Mouse (Mus musculus) activated CD4-positive, CD25-positive, alpha-beta regulatory T cell, adult 4 months (primary cell): ENCODE measurements at regions not wholly inside any gene's neighbourhood (a gene's known extent, or its start where the extent isn't known, plus 50 kb on each side); places are given as distances from the start of the nearest gene placed in this dataset.

Experiments
- ATAC-seq: one replicate; pipeline ENCODE4 v1.8.0; 2017

DNA sequence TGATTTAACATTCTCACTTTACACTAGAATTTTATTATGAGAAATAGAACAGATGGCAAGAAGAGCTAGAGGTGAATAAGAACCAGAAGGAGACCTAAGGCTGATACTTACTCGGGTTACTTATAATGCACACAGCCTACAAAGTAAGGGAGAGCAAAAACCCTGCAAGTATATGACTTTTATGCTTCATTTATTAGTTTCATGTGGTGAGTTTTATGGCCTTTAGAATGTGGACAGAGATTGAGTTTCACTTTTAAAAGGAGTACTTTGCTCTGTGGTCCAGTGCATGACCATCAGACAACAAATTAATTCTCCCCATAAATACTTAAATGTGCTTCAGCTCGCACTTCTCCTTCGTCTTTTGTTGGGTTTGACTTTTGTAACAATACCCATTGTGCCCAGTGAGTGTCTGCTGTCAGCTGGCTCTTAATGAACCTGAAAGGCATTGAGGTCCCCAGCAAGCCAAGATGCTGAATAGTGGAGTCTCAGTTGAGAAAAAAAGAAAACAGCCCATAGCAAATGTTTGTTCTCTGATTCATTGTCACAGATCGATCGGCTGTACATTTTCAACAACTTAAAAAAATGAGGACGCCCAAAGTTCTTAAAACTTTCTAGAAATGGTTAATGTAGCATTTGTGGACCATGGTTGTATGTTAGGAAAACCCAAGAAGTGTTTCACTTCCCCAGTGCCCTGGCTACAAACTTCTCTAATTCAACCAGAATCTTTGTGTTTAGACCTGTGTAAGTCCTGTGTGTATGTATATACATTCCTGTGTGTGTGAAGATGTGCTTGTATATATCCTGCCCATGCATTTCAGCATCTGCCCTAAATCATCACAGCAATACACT lies 194.5 kb downstream of the Gm5426 start:
- no peak for ATAC-seq

DNA sequence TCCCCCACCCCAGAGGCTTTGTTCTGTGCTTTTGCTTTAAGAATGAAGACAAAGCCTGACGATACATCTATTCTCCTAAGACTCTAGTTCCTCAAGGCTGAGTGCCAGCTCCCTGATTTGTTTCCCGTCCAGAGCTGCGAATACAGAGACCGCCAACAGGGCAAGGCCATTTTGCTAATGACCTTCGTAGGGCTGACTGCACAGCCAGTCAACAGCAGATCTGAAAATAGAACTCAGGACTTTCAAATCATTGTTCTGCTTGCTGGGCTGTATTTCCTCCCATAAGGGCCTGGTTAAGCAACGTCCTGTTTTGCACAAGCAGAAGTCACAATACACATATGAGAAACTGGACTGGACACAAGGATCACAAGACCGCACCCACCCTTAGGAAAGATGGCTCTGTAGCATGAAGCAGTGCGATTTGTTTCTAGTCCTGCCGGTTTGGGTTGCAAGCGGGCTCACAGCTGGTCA lies 196.4 kb downstream of the Gm5426 start:
- no peak for ATAC-seq

DNA sequence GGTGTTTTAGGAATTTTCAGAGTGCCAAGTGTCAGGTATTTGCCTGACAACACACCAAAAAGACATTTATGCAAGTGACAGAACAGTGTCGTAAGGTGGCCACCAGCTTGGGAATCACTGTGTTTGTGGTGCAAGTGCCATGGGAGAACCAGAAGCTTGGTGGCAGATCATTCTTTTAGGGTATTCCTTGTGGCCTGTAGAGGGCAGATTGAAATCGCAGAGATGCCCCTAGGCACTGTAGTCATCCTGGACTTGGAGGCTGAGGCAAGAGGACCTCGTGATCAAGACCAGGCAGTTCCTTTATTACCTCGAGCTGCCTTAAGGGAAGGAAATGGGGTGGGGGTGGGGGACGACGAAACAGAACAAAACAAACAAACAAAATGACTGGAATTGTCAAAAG lies 196.8 kb downstream of the Gm5426 start:
- peak; percentile 79 for ATAC-seq

DNA sequence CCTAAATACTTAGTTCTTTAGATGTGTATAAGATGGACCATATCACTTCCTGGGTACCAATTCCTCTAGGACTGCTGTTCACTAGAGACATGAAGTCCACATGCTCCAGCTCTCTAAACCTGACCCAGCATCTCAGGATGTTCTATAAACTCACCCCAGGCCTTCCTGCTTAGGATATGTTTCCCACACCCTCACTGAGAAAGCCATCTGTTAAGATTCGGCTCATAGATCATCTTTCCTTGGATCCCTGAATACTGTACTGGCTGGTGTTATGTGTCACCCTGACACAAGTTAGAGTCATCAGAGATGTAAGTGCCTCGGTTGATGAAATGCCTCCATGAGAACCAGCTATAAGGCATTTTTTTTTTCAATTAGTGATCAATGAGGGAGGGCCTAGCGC lies 199.9 kb downstream of the Gm5426 start:
- no peak for ATAC-seq

DNA sequence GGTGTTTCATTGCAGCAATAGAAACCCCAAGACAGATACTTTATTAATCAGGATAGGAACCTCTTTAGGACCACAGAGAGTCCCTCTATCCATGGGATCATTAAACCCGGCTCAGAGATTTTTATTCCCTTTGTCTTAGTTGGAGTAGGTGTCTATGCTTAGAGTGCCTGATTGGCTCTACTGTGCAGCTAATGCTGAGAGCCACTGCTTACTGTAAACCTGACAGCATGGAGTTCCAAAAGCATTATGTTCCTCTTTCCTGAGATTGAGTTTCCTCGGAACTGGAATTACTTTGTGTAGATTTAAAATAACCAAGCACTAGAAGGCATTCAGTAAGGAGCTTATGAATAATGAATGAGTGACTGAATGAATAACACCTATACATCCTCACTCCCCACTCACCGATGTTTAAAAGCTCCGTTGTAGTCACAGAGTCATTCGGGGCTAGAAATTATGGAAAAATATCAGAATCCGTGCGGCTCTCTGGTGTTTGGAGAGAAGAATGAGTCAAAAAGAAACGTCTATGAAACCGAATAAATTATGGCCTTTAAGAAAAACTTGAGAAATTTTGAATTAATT lies 200.8 kb downstream of the Gm5426 start:
- no peak for ATAC-seq

DNA sequence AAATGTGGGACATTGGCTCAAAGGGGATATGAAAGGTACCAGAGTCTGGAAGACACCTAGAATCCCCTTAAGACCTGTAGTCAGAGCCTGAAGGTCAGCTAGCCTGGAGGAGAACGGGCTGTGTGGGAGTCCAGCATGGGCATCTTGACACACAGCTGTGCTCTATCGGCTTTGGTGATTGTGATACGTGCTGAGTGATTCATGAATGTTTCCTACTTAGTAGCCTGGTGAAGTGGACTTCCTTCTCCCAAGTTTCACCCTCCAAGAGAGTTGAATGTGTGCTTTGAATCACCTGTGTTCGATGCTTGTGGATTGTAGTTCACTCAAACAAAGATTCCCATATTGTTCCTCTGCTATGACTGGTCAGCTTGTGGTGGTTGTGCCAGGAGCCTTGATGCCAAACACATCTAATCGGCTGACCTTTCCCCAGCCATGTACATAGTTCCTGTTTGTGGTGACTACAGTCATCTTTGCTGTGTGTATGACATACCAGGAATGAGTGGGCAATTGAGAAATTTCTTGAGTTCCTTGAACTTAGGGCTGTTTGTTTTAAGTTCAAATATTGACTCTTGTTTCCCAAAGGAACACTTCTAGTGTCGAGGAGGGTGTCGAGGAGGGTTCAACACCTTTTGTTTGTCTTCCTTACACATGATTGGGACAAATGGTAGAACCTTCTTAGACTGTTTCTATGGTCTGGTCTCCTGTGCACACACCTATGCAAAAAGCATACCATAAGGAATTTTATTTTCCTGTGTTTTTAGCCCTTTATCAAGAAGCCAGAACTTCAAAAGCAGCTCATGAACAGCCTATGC lies 201.6 kb downstream of the Gm5426 start:
- ATAC-seq, result no peak

DNA sequence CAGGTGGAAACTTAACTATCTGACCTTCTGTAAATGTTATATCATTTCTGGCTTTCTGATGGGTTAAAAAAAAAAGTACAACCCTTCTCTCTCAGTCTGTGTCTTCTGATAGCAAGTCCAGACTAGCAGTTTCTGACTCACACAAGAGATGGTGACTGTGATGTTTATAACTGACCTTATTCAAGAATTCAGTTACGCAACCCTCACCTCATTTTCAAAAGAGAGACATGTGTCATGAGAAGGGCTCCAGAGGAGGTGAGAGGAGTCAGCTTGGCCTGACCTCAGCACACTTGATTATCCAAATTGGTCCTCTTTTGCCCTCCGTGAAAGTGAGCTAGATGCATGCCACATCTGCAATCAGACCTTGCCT lies 202.2 kb downstream of the Gm5426 start:
- no peak for ATAC-seq

DNA sequence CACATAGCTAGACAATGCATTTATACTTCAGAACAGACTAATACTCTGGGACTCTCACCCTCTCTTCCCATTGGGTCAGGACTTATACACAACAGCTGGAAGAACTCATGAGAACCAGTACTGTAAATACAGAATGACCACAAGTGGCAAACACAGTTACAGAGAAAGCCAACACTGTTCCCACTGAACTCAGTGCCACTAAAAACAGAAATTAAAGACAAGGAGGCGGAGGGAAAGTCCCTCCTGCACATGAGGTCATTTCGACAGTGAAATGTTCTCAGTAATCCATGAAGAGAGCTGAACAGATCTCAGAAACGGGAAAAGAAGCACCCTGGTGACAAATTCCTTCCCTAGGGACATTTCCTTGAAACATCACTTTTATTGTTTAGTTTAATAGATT lies 206.1 kb downstream of the Gm5426 start:
- no peak for ATAC-seq

DNA sequence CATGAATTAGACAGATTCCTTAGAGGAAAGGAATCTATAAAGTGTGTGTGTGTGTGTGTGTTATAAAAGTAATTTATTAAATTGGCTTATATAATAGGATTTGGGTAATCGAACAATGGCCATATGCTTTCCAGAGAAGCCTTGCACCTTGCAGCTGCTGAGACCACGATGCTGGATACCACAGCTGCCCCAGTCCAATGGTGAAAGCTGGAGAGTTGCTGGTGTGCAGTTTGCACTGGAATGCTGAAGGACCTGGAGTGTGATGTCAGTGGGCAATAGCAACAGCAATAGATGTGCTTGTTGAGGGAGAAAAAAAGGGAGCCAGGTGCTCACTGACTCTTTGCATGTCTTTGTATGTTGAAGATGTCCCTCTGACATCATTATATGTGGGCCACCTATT lies 207.3 kb downstream of the Gm5426 start:
- no peak for ATAC-seq

DNA sequence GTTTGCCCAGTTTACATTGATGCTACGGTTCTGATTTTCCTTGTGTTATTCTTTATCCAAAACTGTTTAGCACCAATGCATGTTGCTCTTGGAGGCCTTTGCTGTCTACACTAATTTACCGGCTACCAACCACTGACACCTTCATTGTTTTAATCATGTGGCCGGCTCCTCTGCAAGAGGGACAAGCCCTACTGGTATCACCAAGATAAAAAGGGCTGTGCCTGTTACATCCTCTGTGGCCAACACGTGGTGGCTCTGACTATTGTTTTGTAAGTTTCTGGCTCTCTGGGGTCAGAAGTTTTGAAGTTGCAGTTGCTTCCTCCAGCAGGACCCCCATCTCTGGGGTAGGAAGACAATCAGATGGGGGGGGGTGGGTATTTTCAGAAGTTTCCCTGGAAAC lies 214.3 kb downstream of the Gm5426 start:
- no peak for ATAC-seq

DNA sequence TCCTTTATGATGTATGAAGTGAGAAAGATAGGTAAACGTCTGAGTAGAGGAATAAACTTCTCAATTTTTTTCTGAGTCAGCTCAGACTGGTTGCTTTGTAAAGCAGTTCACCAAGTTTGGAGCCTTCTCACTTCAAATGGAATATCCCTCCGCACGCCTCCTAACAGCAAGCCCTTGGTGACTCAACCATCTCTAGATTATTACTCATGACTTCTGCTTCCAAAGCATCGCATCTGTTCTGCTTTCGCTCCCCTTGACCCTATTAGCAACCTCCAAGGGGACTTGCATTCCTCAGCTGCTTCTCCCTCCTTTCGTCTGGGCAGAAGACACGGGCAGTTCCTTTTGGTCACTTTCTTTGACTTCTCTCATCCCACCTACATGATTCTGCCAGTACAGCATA lies 214.9 kb downstream of the Gm5426 start:
- no peak for ATAC-seq

DNA sequence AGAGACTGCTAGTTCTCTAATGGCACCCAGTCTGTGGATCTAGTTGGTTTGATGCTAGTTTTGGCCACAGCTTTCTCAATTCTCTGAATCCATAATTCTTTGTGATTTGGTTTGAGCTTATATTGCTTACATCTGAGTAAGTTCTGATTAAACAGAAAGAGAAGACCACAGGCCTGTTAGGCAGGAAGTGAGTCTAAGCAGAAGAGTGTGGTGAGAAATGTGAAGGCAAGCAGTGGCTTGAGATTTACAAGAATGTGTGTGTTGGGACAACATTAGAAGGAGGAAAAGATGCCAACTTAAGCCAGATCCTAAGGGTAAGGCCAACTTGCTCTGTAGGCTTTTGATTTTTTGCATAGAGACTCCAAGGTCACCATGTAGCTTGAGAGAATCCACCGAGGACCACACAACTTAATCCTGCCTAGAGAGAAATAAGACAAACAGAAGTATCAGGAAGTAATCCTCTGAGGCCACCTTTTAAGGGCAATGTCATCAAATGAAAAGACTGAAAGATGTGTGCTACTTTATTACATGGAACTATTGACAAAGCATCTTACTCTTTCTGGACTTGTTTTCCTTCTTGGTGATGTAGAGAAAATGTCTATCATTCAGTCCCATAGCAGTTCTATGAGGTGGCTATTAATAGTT lies 220.7 kb downstream of the Gm5426 start:
- ATAC-seq, result peak; percentile 81

DNA sequence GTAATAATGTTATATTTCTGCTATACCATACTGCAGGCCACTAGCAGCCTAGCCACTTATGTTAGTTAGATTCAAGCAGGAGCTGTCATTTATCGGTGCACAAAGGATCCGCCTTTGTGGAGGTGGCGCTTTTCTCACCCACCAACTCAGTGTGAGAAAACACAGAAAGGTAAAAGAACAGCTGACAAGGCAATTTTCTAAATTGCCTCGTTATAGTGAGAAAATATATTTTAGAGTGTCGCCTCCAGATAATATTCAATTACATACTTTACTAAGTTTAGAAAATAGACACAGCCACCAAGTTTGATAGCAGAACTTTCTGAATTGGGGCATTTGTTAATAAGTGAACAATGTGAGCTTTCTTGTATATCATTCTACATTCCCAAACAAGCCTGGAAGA lies 221.2 kb downstream of the Gm5426 start:
- peak; percentile 17 for ATAC-seq

DNA sequence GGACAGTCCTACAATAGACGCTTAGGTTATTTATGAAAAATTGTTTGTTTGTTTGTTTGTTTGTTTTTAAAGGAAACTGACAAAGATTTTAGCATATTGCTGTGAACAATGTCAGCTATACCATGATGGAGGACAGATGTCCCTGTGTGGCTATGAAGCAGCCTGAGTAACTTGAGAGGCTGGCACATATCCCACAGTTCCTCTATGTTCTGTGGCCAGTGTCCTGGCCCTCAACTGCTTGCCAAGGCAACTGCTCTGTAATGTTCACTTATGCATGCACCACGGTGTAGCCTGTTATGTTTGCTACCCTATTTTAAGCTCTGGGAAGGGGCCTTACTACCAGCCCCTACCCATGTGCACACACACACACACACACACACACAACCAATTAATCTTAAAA lies 222.6 kb downstream of the Gm5426 start:
- no peak for ATAC-seq

DNA sequence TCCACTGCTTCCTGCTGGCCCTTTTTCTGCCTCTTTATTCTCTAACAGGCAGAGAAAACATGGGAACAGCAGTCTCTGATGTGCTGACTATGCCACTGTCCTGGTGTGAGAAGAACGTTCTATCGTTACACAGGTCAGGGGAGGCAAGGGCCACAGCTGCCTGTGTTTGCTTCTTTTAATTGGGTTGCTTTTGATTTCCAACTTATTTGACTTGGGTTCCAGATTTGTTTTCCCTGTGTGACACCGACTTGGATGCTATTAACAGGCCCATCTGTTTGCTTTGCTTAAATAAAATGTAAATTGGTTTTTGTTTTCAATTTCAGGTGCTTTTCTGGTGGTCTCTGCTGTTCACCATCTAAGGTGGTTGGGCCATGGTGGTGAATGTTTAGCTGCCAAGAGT lies 225.8 kb downstream of the Gm5426 start:
- no peak for ATAC-seq

DNA sequence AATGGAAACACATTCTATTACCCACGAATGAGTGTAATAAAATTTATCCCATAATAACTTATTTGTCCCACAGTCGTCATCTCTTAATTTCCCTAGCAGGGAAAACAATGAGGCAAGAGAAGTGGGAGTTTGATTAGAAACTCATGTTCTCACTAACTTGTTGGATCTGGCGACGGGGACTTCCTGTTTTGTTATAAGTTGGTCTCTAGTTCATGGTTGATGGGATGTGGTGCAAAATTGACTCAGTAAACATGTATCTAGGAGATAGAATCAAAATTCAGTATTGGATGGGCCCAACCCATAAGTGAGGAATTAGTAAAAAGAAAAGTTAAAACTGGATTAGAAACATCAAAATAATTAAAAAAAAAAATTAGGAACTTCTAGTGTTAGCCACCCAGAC lies 227.5 kb downstream of the Gm5426 start:
- ATAC-seq, result peak; percentile 47

DNA sequence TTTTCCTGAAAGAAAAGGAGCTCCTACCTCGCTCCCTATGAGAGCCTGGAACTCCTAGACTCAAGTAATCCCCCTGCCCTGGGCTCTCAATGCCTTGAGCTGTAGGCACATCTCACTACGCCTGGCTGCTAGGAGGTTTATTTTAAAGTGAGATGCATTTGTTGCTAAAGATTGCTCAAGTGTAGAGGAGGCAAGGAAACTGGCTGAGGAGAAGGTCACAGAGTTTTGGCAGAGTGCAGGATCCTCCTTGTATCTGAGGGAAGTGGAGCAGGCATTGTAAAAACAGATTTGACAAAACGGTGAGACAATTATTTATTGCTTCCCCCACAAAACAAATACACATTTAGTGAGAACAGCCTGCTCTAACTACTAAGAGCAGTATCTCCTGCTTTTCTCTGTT lies 228.7 kb downstream of the Gm5426 start:
- ATAC-seq, result no peak

DNA sequence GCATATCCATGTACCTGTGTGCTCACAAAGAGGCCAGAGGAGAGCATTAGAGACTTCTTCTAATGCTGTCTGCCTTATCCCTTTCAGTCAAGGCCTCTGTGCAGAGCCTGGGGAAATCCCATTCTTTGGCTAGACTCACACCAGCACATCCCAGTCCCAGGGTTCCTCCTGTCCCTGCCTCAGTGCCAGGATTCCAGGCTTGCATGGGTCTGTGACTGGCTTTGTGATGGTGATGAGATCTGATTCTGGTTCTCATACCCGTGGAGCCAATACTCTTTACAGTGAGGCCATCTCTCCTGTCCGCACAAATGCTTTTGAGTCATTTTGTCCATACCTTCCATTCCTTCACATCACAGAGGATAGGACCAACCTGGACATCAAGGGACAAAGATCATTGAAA lies 230.5 kb downstream of the Gm5426 start:
- ATAC-seq, result no peak

DNA sequence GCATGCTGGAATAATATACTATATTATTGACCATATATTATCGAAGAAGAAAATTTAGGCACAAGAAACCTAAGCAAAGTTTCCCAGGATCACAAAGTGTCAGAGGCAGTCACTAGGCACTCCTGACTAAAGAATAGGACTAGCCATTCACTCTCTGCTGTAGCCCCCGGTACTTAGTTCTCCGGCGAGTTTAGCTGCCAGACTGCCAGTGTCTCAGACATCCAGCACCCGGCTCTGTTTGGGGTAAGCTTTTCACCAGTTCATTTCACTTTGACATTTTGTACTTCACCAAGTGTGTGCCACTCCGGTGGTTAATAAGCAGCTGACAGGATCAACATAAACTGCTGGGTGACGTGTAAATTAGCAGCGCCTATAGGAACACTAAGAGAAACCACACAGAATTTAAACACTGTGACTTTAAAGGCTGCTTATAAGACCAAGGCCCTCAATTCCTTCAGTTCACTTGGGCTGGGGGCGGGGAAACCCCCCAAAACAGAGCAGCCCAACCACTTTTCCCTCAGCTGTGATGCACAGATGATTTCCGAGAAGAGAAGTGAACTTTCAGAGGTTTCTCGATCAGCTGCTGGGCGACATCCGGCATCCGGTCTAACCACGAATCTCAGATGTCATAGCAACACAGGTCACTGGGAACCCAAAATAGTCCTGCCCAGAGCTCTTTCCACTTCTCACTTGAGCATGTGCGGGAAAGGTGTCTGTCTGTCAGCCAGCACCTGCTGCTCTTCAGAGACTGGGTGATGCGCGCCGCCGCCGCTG lies 234.3 kb downstream of the Gm5426 start:
- peak; percentile 76 for ATAC-seq

DNA sequence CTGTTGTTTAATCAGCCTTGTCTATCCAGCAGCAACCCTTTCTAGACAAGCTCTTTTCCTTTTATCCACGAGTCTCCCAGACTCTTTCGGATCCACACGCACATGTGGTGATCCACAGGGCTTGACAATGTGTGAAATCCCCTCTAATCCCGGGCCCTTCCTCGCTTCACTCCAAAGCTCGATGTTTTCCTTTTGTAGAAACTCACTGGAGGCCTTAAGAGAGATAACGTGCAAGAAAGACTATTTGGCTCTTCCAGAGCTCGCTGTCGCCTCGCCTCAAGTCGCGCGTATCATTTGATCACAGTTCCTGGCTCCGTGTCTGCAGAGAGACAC lies 234.9 kb downstream of the Gm5426 start:
- no peak for ATAC-seq

DNA sequence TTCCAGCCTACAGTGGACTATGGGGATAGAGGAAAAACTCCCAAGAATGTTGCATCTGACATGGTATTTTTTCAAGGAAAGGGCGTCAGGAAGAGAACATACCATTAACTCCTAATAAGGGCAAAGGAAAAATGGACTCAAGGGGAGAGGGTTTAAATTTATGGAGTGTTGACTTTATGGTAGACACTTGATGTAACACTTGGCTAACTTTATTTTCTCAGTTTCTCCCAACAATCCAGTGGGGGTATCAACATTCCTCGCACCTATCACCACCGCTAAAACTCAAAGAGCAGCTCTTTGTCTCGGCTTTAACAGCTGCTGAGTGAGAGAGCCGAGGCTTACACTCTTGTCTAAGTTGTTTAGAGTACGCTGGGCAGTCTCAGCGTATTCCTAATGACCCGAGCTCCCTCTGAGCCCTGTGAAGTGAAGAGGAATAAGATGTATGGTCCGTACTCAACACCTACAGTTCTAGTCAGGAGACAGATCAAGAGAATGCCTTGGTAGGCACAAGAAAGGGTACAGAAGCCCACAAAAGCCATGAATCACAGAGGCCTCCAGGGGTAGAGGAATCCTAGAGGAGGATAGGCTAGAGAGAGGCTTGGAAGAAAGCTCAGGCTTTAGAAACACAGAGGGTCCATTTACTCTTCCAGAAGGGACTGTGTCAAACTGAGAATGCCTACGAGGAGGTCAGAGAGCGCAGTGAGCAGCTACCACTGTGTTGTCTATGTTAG lies 236.4 kb downstream of the Gm5426 start:
- ATAC-seq, result no peak

DNA sequence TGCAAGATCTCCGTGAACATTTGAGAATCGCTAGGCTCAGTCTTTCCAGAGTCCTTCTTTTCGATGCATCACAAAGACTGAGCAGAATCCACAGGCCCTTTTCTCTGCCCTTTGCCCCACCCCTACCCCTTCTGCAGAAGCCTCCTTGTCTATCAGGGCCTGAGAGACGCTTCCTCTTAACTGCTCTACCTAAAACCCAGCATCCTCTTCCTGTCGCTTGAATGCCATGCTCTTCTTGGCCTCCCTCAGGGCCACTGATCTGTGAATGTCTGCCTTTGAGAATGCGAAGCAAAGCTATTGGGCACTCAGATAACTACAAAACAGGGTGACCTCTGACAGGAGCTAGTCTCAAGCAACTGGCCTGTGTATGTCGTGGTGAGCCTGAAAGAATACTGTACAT lies 237.1 kb downstream of the Gm5426 start:
- ATAC-seq, result peak; percentile 30
